Mouse (Mus musculus): Measurements from ENCODE around the gene Fgl2.
A peak's percentile ranks its signal among the peaks of the same experiment; 100 is the strongest.

DNA sequence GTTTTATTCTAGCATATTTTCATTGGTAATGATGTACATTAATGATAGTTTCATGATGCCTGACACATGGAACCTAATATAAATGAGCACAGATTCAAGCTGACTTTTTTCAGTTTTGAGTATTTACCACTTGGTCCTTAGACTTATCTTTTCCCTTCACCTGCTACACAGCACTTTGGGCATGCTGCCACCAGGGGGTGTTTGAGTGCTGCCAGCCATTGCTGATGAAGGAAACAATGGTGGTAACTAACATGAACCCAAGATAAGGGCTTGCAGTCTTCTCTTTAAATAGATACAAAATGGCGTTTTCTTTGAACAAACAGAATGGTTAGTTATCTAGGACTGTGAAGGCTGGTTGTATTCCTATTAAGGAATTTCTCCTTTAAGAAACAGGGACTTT is 45.9 kb upstream of the Fgl2 start:
- TF ChIP-seq CTCF (IDR thresholded peaks at IDR 0.05; ENCODE audit: insufficient read depth, low read length) (peak; percentile 90), POLR2A (IDR thresholded peaks at IDR 0.05; ENCODE audit: borderline replicate concordance, extremely low read depth, low read depth, low read length) (no peak)
